22 mouse cellular contexts compared by ENCODE assay signal in genomic region chr8:56927166-56927565, GRCm38 (mm10).
A peak's percentile ranks its signal among the peaks of the same experiment; 100 is the strongest.
DNase-seq lines count a peak whose midpoint lies in the region; ATAC-seq and TF ChIP-seq lines count a peak whose summit lies in the region.
"Had no signal": no experiment of that assay in that cellular context is flagged by ENCODE, and none has a peak within 500 bp of the region (broad histone marks: within the 10 kb centered on the region; RNA-seq: fewer than 3 reads in every experiment).

No protein-coding gene starts in this region.

- H3K36me3 ChIP-seq in heart, embryonic 11.5 days (ENCODE audit: control insufficient read depth, insufficient read depth, low read length): no peaks in the 10 kb centered on the region
- H3K36me3 ChIP-seq in liver, embryonic 13.5 days: no peaks in the 10 kb centered on the region
- H3K36me3 ChIP-seq in liver, postnatal 0 days (replicated peaks; ENCODE audit: insufficient read depth, low read length): no peaks in the 10 kb centered on the region
- H3K36me3 ChIP-seq: embryonic facial prominence, embryonic 10.5 days; G1E; heart, embryonic 13.5 days; hindbrain, embryonic 13.5 days; intestine, embryonic 15.5 days had no signal

- no peaks in the 10 kb centered on the region for H3K27me3 ChIP-seq in heart, embryonic 11.5 days (ENCODE audit: control insufficient read depth, insufficient read depth, low read length)
- peaks cover 6% of the 10 kb centered on the region; the same call in 1 of the 2 replicates for H3K27me3 ChIP-seq in liver, embryonic 13.5 days
- H3K27me3 ChIP-seq in liver, postnatal 0 days (ENCODE audit: insufficient read depth, low read length): no peaks in the 10 kb centered on the region
- H3K27me3 ChIP-seq: heart, embryonic 13.5 days; hindbrain, embryonic 13.5 days; intestine, embryonic 15.5 days had no signal

- peak; percentile 73; the same call in 1 of the 2 replicates for TF ChIP-seq EP300 in liver, postnatal 0 days (IDR thresholded peaks at IDR 0.05; ENCODE audit: low read depth)

- no peak overlapping the region for H3K27ac ChIP-seq in heart, embryonic 11.5 days (ENCODE audit: low read depth, low read length)
- no peak overlapping the region; the same call in 1 of the 2 replicates for H3K27ac ChIP-seq in liver, embryonic 13.5 days
- H3K27ac ChIP-seq in liver, postnatal 0 days (ENCODE audit: low read depth): no peak overlapping the region
- H3K27ac ChIP-seq in gastrocnemius, adult 2 months: no peak overlapping the region
- H3K27ac ChIP-seq: embryonic facial prominence, embryonic 10.5 days; heart, embryonic 13.5 days; hindbrain, embryonic 13.5 days; intestine, embryonic 15.5 days had no signal

- ATAC-seq in heart, embryonic 11.5 days (replicated peaks; ENCODE audit: insufficient number of reproducible peaks, low FRiP score, low TSS enrichment): 0 out of 2 replicates have a peak, but pooled peaks have one; percentile 69
- ATAC-seq in liver, embryonic 13.5 days (ENCODE audit: low read depth): peak; percentile 95
- peak; percentile 47 for ATAC-seq in liver, postnatal 0 days
- ATAC-seq: CD4-positive, CD25-positive, alpha-beta regulatory T cell, adult 4 months; forebrain, embryonic 14.5 days; intestine, embryonic 15.5 days had no signal

- no peak for TF ChIP-seq CTCF in liver, postnatal 0 days (IDR thresholded peaks at IDR 0.05; ENCODE audit: low read depth)
- TF ChIP-seq CTCF in gastrocnemius, adult 2 months (IDR thresholded peaks at IDR 0.05): no peak

- intact Hi-C loops in heart, postnatal 25 days (cut with DNase I): no loop called here
- intact Hi-C loops in gastrocnemius, adult 2 months (cut with DNase I): no loop called here

- no peaks in the 10 kb centered on the region for H3K9me3 ChIP-seq in heart, embryonic 11.5 days (replicated peaks; ENCODE audit: control insufficient read depth, low read length)
- no peaks in the 10 kb centered on the region for H3K9me3 ChIP-seq in liver, embryonic 13.5 days (replicated peaks)
- no peaks in the 10 kb centered on the region for H3K9me3 ChIP-seq in liver, postnatal 0 days (ENCODE audit: low read length)
- H3K9me3 ChIP-seq: embryonic facial prominence, embryonic 10.5 days; G1E; heart, embryonic 13.5 days; hindbrain, embryonic 13.5 days; intestine, embryonic 15.5 days had no signal

- no peak overlapping the region for H3K4me2 ChIP-seq in heart, embryonic 11.5 days
- H3K4me2 ChIP-seq in liver, embryonic 13.5 days: peak overlapping the region; percentile 36
- H3K4me2 ChIP-seq in liver, postnatal 0 days (ENCODE audit: low read depth, low read length): no peak overlapping the region
- H3K4me2 ChIP-seq: heart, embryonic 13.5 days; hindbrain, embryonic 13.5 days; intestine, embryonic 15.5 days had no signal

- DNase-seq in heart, postnatal 25 days (ENCODE audit: low spot score): no peak
- peak; percentile 53 for DNase-seq in c-Kit-positive CD71-positive TER-119-positive erythroid progenitor cells, embryonic 14.5 days (ENCODE audit: low spot score)
- DNase-seq in liver, embryonic 13.5 days: peak; percentile 24
- no peak for DNase-seq in liver, postnatal 0 days
- no peak for DNase-seq in kidney, adult 9 months
- no peak for DNase-seq in gastrocnemius, adult 2 months
- DNase-seq in gastrocnemius, postnatal 25 days: no peak
- DNase-seq: adrenal gland, adult 2 months; adrenal gland, postnatal 25 days; B cell, adult 2 months; cerebellum, adult 11-12 months; cerebellum, adult 9-11 months; heart, adult 18-20 months; heart, postnatal 4 days had no signal

- 70% methylated on average over 1 of the region's 1 CpGs for WGBS in heart, embryonic 11.5 days (ENCODE audit: insufficient replicate concordance)
- WGBS in liver, embryonic 13.5 days (ENCODE audit: insufficient replicate concordance): 47% methylated on average over 1 of the region's 1 CpGs
- 69% methylated on average over 1 of the region's 1 CpGs for WGBS in liver, postnatal 0 days (ENCODE audit: insufficient replicate concordance)

- peaks cover 19% of the 10 kb centered on the region for H3K4me1 ChIP-seq in heart, embryonic 11.5 days (ENCODE audit: control insufficient read depth, insufficient read depth, low read length)
- peaks cover 40% of the 10 kb centered on the region for H3K4me1 ChIP-seq in liver, embryonic 13.5 days (replicated peaks)
- H3K4me1 ChIP-seq in liver, postnatal 0 days (ENCODE audit: insufficient read depth): no peaks in the 10 kb centered on the region
- H3K4me1 ChIP-seq: embryonic facial prominence, embryonic 10.5 days; hindbrain, embryonic 13.5 days; intestine, embryonic 15.5 days had no signal

- no peak overlapping the region for H3K4me3 ChIP-seq in heart, embryonic 11.5 days (ENCODE audit: low read depth, low read length)
- H3K4me3 ChIP-seq in liver, embryonic 13.5 days (replicated peaks): no peak overlapping the region
- H3K4me3 ChIP-seq in liver, postnatal 0 days (ENCODE audit: low read depth, low read length): no peak overlapping the region
- no peak overlapping the region for H3K4me3 ChIP-seq in gastrocnemius, adult 2 months
- H3K4me3 ChIP-seq: embryonic facial prominence, embryonic 10.5 days; heart, embryonic 13.5 days; hindbrain, embryonic 13.5 days; intestine, embryonic 15.5 days had no signal

- H3K9ac ChIP-seq in heart, embryonic 11.5 days (ENCODE audit: low read depth, low read length): no peak overlapping the region
- no peak overlapping the region for H3K9ac ChIP-seq in liver, embryonic 13.5 days
- no peak overlapping the region for H3K9ac ChIP-seq in liver, postnatal 0 days (replicated peaks)
- H3K9ac ChIP-seq: heart, embryonic 13.5 days; hindbrain, embryonic 13.5 days; intestine, embryonic 15.5 days had no signal

Comparison
In these comparisons a context has a peak if more than half of its experiments do, and no peak if none do; other contexts are left out.
1. DNase-seq: peak in c-Kit-positive CD71-positive TER-119-positive erythroid progenitor cells, embryonic 14.5 days (single experiment) and liver, embryonic 13.5 days (single experiment); none in heart, postnatal 25 days (single experiment), liver, postnatal 0 days (single experiment), kidney, adult 9 months (single experiment), gastrocnemius, adult 2 months (single experiment) and gastrocnemius, postnatal 25 days (single experiment).
2. Peak in every context shown above with its lines, with median percentiles within 50 percentile points of each other: ATAC-seq.